Mouse (Mus musculus) left cerebral cortex, adult 18-20 months (tissue): ENCODE measurements around the gene Olfr54. TPM values are rescaled to one million over a fixed set of nuclear protein-coding genes. Genes with fewer than 3 reads are reported as not detected.
"Not testable (repeated sequence)": the region's sequence is repeated elsewhere in the genome, so short reads cannot be mapped to it uniquely, and the experiment has no call there.

ENCODE experiments used
- DNase-seq, 2 experiments: peaks; one replicate each; pipeline ENCODE4 v3.0.0; 2021 to 2022; ENCODE audit warnings: low spot score in 2 of 2, mixed read lengths in 1 of 2
- long read RNA-seq, 2 experiments: library from polyadenylated mRNA; stranded (forward); transcript quantifications; one replicate each; pipeline ENCODE4 v2.0.0; 2021
- total RNA-seq, 2 experiments: library from RNA; stranded (reverse); gene quantifications; 2 replicates each; pipeline ENCODE4 v1.2.3; 2021

Gene Olfr54
- total RNA-seq = not detected
- long read RNA-seq, experiment 1 = 0 reads
- long read RNA-seq, experiment 2 = 0 reads

DNA sequence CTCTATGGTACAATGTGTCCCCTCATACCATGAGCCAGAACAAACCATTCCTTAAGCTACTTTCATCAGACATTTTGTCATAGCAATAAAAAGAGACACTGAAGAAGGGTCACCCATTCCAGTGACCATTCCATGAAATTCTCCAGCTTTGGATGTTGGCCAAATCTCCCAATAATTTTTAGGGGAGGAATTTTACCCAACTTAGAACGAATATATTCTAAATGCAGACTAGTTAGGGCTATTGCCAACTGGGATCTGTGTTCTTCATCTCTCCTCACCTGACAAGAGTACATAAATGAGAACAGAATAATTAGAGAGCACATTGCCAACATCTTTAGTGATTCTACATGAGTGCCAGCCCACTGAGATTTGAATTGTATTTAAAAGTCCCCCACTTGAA is at the start of gene Olfr54:
TSS of gene Olfr54 (plus strand) at position 301 of the 400 bp plus-strand sequence.
- no peak for DNase-seq

GRCm38 (mm10) chr11:50964886-50965285 is 49.1 kb upstream of the Olfr54 start:
- DNase-seq = no peak

DNA sequence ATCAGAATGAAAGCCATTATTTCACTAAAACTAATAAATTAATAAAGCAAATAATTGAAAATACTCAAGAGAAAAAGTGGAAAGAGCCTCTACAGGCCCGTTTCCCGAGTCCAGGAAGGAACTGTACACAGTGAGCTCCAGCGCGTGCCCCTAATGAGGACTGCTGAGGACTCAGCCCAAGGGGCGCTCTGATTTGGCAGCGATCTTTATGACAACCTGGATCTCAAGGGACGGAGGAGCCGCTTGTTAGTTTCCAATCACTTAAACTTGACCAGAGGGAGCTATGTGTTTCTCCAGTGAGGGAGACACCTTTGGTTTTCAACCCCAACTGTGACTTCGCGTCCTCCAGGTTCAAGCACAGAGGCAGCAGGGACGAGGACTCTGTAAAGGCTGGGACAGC is 47.8 kb upstream of the Olfr54 start, which contains the start of gene Olfr1378:
TSS of gene Olfr1378 (plus strand) at position 301 of the 400 bp plus-strand sequence.
- DNase-seq = no peak

DNA sequence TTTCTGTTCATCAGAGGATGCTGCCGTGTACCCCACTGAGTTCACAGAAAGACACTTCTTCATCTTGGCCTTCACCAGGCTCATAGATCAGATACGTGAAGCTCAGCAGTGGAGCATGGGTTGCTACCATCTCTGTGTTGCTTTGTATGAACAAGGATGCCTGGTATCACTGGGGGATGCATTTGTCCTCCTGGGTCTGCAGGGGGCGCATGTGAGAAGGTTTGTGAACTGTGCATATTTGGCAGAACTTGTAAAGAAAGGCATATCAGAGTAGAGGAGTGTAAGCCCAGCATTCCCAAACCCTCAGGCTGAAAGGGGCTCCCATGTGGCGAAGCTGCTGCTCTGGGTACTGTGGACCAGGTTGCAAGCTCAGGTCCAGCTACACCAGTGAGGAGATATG is 36.8 kb upstream of the Olfr54 start:
- DNase-seq = no peak

GRCm38 (mm10) chr11:50981667-50982066 is 32.4 kb upstream of the Olfr54 start, which contains the start of gene Olfr1377:
TSS of gene Olfr1377 (plus strand) at chr11:50981967.
- no peak for DNase-seq

- no peak for DNase-seq
Measured at GRCm38 (mm10) chr11:51003296-51003695, 10.7 kb upstream of the Olfr54 start, which contains the start of gene Olfr51. TSS of gene Olfr51 (plus strand) at chr11:51003596.

DNA sequence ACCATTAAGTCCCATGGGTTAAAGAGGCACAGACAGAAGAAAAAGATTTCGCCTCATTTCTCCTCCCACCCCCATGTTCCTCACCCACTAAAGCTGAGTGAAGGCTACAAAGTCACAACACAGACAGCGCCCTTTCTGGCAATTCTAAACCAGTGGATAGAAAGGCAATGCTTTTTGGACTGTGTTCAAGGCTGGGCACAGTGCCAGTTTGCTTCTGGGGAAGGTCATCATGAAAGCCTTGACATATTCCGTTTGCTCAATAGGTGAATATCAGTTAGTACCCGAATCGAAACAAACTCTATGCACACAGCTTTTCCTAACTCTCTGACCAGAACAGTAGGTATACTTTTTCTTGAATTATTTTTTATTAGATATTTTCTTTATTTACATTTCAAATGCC is 2.2 kb upstream of the Olfr54 start:
- no peak for DNase-seq

DNA sequence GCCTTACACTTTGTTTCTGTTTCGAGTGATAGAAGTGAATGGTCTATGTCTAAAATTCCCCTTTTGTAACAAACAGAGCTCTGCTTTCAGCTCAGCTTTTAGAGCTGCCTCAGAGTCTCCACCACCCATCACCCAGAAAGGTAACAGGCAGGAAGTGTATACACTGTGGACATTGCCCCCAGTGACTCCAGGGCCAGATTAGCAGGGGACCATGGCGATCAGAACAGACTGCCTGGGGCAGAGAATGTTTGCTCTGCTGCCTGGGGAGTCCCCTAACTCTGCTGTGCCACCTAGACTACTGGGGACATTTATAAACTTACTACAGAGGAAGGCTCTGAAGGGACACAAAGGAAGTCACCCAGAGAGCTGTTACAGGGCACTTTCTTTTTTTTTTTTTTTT is 2.3 kb downstream of the Olfr54 start:
- DNase-seq = no peak

DNA sequence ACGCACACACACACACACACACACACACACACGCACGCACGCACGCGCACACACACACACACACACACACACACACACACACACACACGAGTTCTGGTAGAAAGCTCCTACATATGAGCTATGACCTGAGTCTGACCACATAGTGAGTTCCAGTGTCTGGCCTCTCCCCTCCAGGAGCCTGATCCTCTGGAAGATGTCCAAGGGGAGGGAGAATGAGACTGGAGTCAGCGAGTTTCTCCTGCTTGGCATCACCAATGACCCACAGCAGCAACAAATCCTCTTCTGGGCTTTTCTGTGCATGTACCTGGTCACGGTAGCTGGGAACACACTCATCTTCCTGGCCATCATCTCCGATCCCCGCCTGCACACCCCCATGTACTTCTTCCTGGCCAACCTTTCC is 12.8 kb downstream of the Olfr54 start:
- not testable (repeated sequence) for DNase-seq

GRCm38 (mm10) chr11:51029381-51029780 is 15.3 kb downstream of the Olfr54 start:
- DNase-seq = not testable (repeated sequence)

- no peak for DNase-seq
Measured at GRCm38 (mm10) chr11:51030225-51030624, 16.2 kb downstream of the Olfr54 start.

GRCm38 (mm10) chr11:51032851-51033250 is 18.8 kb downstream of the Olfr54 start:
- peak in 1 of 2 experiments; percentile 7 for DNase-seq

- not testable (repeated sequence) for DNase-seq
Measured at GRCm38 (mm10) chr11:51034141-51034540, 20.1 kb downstream of the Olfr54 start.

- DNase-seq = no peak
Measured at GRCm38 (mm10) chr11:51035951-51036350, 21.9 kb downstream of the Olfr54 start.

GRCm38 (mm10) chr11:51044776-51045175 is 30.7 kb downstream of the Olfr54 start:
- DNase-seq = not testable (repeated sequence)

GRCm38 (mm10) chr11:51047809-51048208 is 33.8 kb downstream of the Olfr54 start, which contains the start of gene Olfr1375:
TSS of gene Olfr1375 (plus strand) at chr11:51048109.
- DNase-seq = not testable (repeated sequence)

DNA sequence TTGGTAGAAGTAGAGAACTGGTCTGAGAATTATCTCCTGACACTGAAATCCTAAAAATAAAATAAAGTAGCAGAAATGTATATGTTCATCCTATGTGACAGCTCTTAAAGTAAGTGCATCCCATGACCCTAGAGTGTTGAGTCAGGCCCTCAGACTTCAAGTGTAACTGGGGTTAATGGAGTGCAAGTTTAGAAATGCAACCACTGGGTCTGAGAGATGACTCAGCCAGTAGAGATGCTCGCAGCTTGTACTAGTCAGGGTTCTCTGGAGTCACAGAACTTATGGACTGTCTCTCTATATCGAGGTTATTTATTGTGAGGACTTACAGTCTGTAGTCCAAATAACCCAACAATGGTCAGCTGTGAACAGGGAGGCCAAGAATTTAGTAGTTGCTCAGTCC is 37.6 kb downstream of the Olfr54 start:
- DNase-seq = no peak

DNA sequence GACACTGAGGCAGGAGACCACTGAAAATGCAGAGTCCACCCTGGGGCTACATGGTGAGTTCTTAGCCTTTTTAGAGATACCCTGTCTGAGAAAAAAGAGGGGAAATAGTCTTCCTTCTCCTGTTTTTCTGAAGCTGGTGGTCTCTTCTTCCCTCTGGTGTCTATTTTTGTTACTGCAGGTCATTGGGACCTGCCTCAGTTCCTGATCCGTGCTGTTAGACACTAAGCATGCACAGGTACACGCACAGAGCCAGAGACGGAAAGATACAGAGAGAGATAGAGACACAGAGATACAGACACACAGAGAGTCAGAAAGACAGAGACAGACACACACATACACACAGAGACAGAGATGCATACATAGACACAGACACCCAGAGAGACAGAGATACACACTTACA is 39.2 kb downstream of the Olfr54 start:
- no peak for DNase-seq

DNA sequence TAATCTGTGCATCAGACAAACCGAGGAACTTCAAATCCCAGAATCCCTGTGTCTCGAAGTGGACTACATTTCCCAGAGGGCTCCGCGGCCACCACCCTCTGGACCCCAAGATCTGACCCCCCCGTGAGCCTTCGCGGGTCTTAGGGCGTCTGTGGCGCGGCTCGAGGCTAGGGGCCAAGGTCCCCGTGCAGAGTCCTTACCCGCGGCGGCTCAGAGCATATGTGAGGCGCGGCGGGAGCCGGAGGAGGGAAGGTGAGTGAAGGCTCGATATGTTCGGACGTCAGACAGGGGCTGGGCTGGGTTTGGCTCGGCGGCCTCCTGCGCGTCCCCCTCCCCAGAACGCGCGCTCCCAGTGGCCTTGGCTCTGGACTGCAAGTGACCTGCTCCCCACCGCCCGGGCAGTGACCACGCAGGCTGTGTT is 45.1 kb downstream of the Olfr54 start, which contains the start of gene Zfp354a:
TSS of gene Zfp354a (plus strand) at position 107 of the 421 bp plus-strand sequence.
- DNase-seq = peak; percentile 71 to 79

DNA sequence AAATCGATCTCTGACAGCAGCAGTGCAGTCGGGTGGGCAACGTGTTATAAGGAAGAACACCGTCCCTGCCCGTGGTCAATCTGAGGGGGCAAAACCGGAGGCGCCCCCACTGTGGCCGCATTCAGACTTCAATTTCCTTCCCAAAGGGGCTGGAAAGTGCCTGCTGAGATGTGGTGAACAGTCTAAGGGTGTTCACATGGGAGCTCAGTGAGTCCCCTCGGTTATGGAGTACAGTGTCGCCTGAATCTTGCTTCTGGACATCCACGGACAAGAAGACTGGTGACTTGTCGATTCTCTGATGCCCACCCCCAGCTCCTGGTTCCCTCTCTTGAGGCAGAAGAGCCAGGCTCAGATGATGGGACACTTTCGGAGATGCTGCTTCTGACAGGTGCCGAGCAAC is 45.6 kb downstream of the Olfr54 start:
- no peak for DNase-seq

DNA sequence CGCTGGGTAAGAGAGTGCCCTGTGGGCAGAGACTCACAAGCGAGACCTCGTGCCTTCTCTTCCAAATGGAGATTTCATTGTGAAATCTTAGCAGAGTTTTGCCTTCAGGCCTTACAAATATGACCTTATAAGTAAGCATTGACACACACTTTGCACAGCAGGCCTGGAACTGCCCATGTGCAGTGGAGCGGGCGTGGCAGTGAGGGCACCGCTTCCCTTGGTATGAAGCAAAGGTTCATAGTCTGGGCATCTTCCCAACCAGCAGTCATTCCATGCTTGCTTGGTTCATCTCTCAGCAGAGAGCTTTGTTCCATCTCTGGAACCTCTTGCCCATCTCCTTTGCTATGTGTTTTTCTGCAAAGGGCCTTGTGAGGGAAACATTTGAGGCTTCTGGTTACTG is 46.9 kb downstream of the Olfr54 start:
- no peak for DNase-seq

- no peak for DNase-seq
Measured at GRCm38 (mm10) chr11:51063276-51063675, 49.2 kb downstream of the Olfr54 start.

- DNase-seq = peak; percentile 27 to 60
Measured at GRCm38 (mm10) chr11:51063841-51064240, 49.8 kb downstream of the Olfr54 start.
